Mouse (Mus musculus) thymus, postnatal 0 days (tissue): ENCODE results near the gene Siglec1. TPM values are rescaled to one million over a fixed set of nuclear protein-coding genes. Genes with fewer than 3 reads are reported as not detected.

Experiments
- microRNA-seq: library from miRNA; unstranded; fragments of <30 nt; microRNA quantifications from one replicate; pipeline ENCODE4, GENCODE M21; 2016; ENCODE audit warnings: borderline number of aligned reads
- polyA plus RNA-seq: library from polyadenylated mRNA; unstranded; fragments of >200 nt; fragmentation: Nextera tagmentation; extraction: Ambion mirVana; gene quantifications from 2 replicates; pipeline ENCODE4 v1.2.1, GENCODE M21; 2015

Gene Siglec1
- polyA plus RNA-seq, 1 experiment from 2014 or later, result 0.56 TPM

Small RNAs within 50 kb of the gene (microRNA-seq; reads per million reads assigned to microRNA genes)
- gene Mir6973b, result not detected

Other genes starting within 250 kb of the Siglec1 start
- gene 4930402H24Rik, start 180.4 kb downstream of the Siglec1 start, polyA plus RNA-seq, result 11.0 and 11.2 TPM in 2 replicates
- gene Atrn, start 180.3 kb downstream of the Siglec1 start, polyA plus RNA-seq, result 3.0 and 5.0 TPM in 2 replicates
- 3.2 and 3.9 TPM in 2 replicates for gene Gfra4, start 43.7 kb downstream of the Siglec1 start, polyA plus RNA-seq
- gene Adam33, start 23.0 kb downstream of the Siglec1 start, polyA plus RNA-seq, result 0.91 and 1.1 TPM in 2 replicates
- gene Hspa12b, start 40.5 kb upstream of the Siglec1 start, polyA plus RNA-seq, result 1.7 and 2.3 TPM in 2 replicates
- not detected in 2 replicates for gene Gm11037, start 46.7 kb upstream of the Siglec1 start, polyA plus RNA-seq
- gene 1700037H04Rik, start 73.3 kb upstream of the Siglec1 start, polyA plus RNA-seq, result 47.8 and 50.6 TPM in 2 replicates
- gene Cenpb, start 93.3 kb upstream of the Siglec1 start, polyA plus RNA-seq, result 5.2 and 7.8 TPM in 2 replicates
- gene Cdc25b, start 100.2 kb upstream of the Siglec1 start, polyA plus RNA-seq, result 48.4 and 58.6 TPM in 2 replicates
- 1.4 and 1.5 TPM in 2 replicates for gene Spef1, start 100.5 kb upstream of the Siglec1 start, polyA plus RNA-seq
- gene Ap5s1, start 120.3 kb upstream of the Siglec1 start, polyA plus RNA-seq, result 19.1 and 22.2 TPM in 2 replicates
- gene Mavs, start 147.3 kb upstream of the Siglec1 start, polyA plus RNA-seq, result 13.1 and 15.0 TPM in 2 replicates
- 48.6 and 52.5 TPM in 2 replicates for gene Pank2, start 175.7 kb upstream of the Siglec1 start, polyA plus RNA-seq